Mouse (Mus musculus) kidney, adult 2 months (tissue): ENCODE measurements at regions not wholly inside any gene's neighbourhood (a gene's known extent, or its start where the extent isn't known, plus 50 kb on each side); places are given as distances from the start of the nearest gene placed in this dataset.

Source experiments
- DNase-seq: peaks from one replicate; pipeline ENCODE4 v3.0.0; 2021
- H3K27ac ChIP-seq: fragments of 200-500 bp; 2 replicates; pipeline ENCODE4 v1.5.1; 2012; ENCODE audit warnings: low read depth, low read length, control low read depth, inconsistent platforms; ENCODE audit not compliant: insufficient read depth
- H3K27me3 ChIP-seq: fragments of 200-500 bp; replicated peaks from 2 replicates; pipeline ENCODE4 v1.6.1; 2012; ENCODE audit warnings: mild to moderate bottlenecking, moderate library complexity, low read length, inconsistent platforms; ENCODE audit not compliant: control insufficient read depth, insufficient read depth
- H3K36me3 ChIP-seq: fragments of 200-500 bp; 2 replicates; pipeline ENCODE4 v1.6.1; 2012; ENCODE audit warnings: mild to moderate bottlenecking, moderate library complexity, low read length, inconsistent platforms; ENCODE audit not compliant: control insufficient read depth, insufficient read depth
- H3K4me1 ChIP-seq: fragments of 200-500 bp; 2 replicates; pipeline ENCODE4 v1.6.1; 2011; ENCODE audit warnings: low read length; ENCODE audit not compliant: control insufficient read depth, insufficient read depth
- H3K4me3 ChIP-seq: fragments of 200-500 bp; 2 replicates; pipeline ENCODE4 v1.5.1; 2011; ENCODE audit warnings: mild to moderate bottlenecking, low read depth, low read length, control low read depth; ENCODE audit not compliant: insufficient read depth
- CTCF ChIP-seq: fragments of 200-500 bp; conservative IDR thresholded peaks from 2 replicates; pipeline ENCODE4 v1.5.1; 2011; ENCODE audit warnings: low read depth, mild to moderate bottlenecking, control low read depth, low read length, moderate library complexity, mixed read lengths; ENCODE audit not compliant: insufficient read depth, insufficient read length
- POLR2A ChIP-seq: fragments of 200-500 bp; IDR thresholded peaks from one replicate; pipeline ENCODE4 v1.6.1; 2011; ENCODE audit warnings: low read depth, low read length, control low read depth
- WGBS: fragments of 180-500 bp; shearing (Covaris S2); methylation state at CpG from one replicate; pipeline ENCODE4 v1.1.7; 2018; 5-methylcytosine and 5-hydroxymethylcytosine counted together

GRCm38 (mm10) chr6:143571356-143572115 lies 404.5 kb downstream of the Etnk1 start:
- no peaks in the 10 kb centered on the region for H3K27me3 ChIP-seq
- no peak overlapping the region for H3K27ac ChIP-seq
- DNase-seq = no peak
- H3K36me3 ChIP-seq = no peaks in the 10 kb centered on the region
- TF ChIP-seq CTCF = no peak
- TF ChIP-seq POLR2A = no peak
- H3K4me1 ChIP-seq = no peaks in the 10 kb centered on the region
- 75% methylated on average over 24 of the region's 24 CpGs for WGBS
- no peak overlapping the region for H3K4me3 ChIP-seq

DNA sequence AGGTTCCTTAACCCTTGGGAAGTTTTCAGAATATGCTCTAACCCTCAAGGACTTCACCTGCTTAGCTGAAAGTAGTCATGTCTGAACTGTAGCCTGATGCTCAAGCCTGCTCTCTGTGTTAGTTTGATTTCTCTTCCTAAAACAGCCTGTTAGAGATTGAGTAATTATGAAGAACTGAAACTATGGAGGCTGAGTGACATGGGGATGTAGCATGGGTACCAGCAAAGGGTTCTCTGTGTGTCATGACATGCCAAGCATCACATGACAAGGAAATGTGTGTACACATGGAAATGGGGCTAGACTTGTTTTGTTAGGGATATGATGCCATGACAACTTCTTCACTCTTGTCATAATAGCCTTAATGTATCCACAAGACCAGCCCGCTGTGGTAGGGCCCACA lies 412.2 kb downstream of the Etnk1 start:
- Histone ChIP-seq H3K27me3 (no peaks in the 10 kb centered on the region), H3K36me3 (no peaks in the 10 kb centered on the region), H3K4me3 (no peak overlapping the region), H3K4me1 (no peaks in the 10 kb centered on the region), H3K27ac (no peak overlapping the region)
- WGBS = 93% methylated on average over 1 of the region's 1 CpGs
- no peak for DNase-seq
- TF ChIP-seq POLR2A = no peak
- no peak for TF ChIP-seq CTCF

GRCm38 (mm10) chr6:143589666-143590065 lies 422.6 kb downstream of the Etnk1 start:
- TF ChIP-seq POLR2A (no peak), CTCF (no peak)
- no peaks in the 10 kb centered on the region for H3K36me3 ChIP-seq
- no peaks in the 10 kb centered on the region for H3K27me3 ChIP-seq
- no peak overlapping the region for H3K27ac ChIP-seq
- H3K4me3 ChIP-seq = no peak overlapping the region
- no peaks in the 10 kb centered on the region for H3K4me1 ChIP-seq
- 68% methylated on average over 1 of the region's 1 CpGs for WGBS
- DNase-seq = no peak

- no peaks in the 10 kb centered on the region for H3K4me1 ChIP-seq
Observed at GRCm38 (mm10) chr6:143590231-143590630, 423.2 kb downstream of the Etnk1 start.

DNA sequence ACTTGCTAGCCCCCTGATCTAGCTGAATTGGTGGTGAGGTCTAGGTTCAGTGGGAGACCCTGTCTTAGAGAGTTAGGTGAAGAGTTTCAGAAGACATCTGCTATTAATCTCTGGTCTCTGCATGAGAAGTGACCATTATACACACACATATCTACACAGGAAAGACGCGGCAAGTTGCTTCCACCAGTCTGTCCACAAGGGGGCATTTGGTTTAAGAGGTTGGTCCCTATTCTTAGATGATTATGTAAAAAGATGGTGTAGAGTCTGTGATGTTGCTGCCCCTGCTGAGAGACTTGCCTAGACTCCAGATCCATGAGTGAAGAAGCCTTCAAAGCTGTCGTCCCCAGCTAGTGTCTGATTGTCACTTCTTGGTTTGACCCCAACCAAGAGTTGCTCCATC lies 425.5 kb downstream of the Etnk1 start:
- no peaks in the 10 kb centered on the region for H3K36me3 ChIP-seq
- WGBS = 85% methylated on average over 3 of the region's 3 CpGs
- no peak overlapping the region for H3K27ac ChIP-seq
- no peak for DNase-seq
- H3K4me3 ChIP-seq = no peak overlapping the region
- no peaks in the 10 kb centered on the region for H3K4me1 ChIP-seq
- H3K27me3 ChIP-seq = no peaks in the 10 kb centered on the region
- TF ChIP-seq POLR2A = no peak
- TF ChIP-seq CTCF = no peak

More at GRCm38 (mm10) chr6:143590231-143590630, 423.2 kb downstream of the Etnk1 start:
- WGBS = 63% methylated on average over 4 of the region's 4 CpGs
- Histone ChIP-seq H3K27me3 (no peaks in the 10 kb centered on the region), H3K36me3 (no peaks in the 10 kb centered on the region), H3K27ac (no peak overlapping the region), H3K4me3 (no peak overlapping the region)
- DNase-seq = no peak
- TF ChIP-seq POLR2A = no peak
- TF ChIP-seq CTCF = no peak

DNA sequence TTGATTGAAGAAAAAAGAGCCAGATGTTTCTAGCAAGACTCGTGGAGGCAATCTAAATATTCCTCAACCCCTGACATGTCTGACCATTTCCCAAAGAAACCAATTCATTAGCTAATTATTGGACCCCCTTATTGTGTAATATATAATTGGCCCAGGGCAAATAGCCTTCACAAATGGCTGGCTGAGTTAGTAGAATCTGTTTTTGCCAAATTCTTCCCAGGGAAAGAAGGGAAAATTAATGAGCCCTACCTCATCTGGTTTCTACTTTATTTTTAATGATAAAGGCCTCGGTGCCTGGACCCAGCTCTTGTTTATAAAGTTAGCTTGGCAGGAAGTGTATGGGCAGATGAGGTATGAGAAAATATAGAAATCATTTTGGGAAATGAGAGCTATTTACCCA lies 428.5 kb downstream of the Etnk1 start:
- Histone ChIP-seq H3K27me3 (no peaks in the 10 kb centered on the region), H3K36me3 (no peaks in the 10 kb centered on the region), H3K27ac (no peak overlapping the region), H3K4me3 (no peak overlapping the region), H3K4me1 (no peaks in the 10 kb centered on the region)
- 37% methylated on average over 2 of the region's 2 CpGs for WGBS
- TF ChIP-seq CTCF = no peak
- no peak for TF ChIP-seq POLR2A
- no peak for DNase-seq

DNA sequence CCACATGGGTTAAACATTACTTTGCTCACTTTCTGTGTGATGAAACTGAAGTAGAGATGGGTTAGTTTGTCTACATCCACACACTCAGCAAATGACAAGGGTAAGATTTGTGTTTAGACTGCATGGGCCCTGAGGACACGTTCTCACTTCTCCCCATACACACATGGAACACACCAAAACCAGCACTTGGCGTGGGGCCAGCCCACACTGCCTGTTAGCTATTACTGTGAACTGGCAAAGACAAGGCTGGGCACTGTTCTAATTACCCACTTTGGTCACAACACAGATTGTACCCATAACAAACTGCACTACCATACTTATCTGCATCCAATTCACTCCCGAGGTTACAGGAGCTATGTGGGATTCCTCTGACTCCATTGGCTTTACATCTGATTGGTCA lies 430.4 kb downstream of the Etnk1 start:
- Histone ChIP-seq H3K4me1 (no peaks in the 10 kb centered on the region), H3K27me3 (no peaks in the 10 kb centered on the region), H3K27ac (no peak overlapping the region), H3K4me3 (no peak overlapping the region), H3K36me3 (no peaks in the 10 kb centered on the region)
- TF ChIP-seq CTCF (no peak), POLR2A (no peak)
- DNase-seq = no peak
- 76% methylated on average over 3 of the region's 3 CpGs for WGBS
